Mouse (Mus musculus) hindbrain, postnatal 0 days (tissue): ENCODE results near the gene Myog. TPM values are rescaled to one million over a fixed set of nuclear protein-coding genes. Genes with fewer than 3 reads are reported as not detected.

ENCODE experiments used
- ATAC-seq: fragments of 200-750 bp; cut with Nextera tagmentation; 2 replicates; pipeline ENCODE4 v1.8.0; 2017; ENCODE audit warnings: mild to moderate bottlenecking, moderate TSS enrichment, moderate library complexity
- DNase-seq: peaks from one replicate; pipeline ENCODE4 v3.0.0-alpha.2; 2015; ENCODE audit warnings: low spot score
- H3K27ac ChIP-seq: fragments of 300-500 bp; sonication (generic); 2 replicates; pipeline ENCODE4 v1.5.1; 2014; ENCODE audit warnings: mild to moderate bottlenecking
- H3K27me3 ChIP-seq: fragments of 300-500 bp; sonication (generic); 2 replicates; pipeline ENCODE4 v1.6.1; 2014; ENCODE audit warnings: low read length, mixed read lengths; ENCODE audit not compliant: insufficient read depth
- H3K36me3 ChIP-seq: fragments of 300-500 bp; sonication (generic); 2 replicates; pipeline ENCODE4 v1.6.1; 2014; ENCODE audit warnings: low read length, mixed read lengths; ENCODE audit not compliant: insufficient read depth
- H3K4me1 ChIP-seq: fragments of 300-500 bp; sonication (generic); 2 replicates; pipeline ENCODE4 v1.6.1; 2014; ENCODE audit warnings: antibody characterized with exemption, low read length, mixed read lengths; ENCODE audit not compliant: insufficient read depth
- H3K4me2 ChIP-seq: fragments of 300-500 bp; sonication (generic); 2 replicates; pipeline ENCODE4 v1.6.1; 2014; ENCODE audit warnings: low read depth, mild to moderate bottlenecking, low read length, moderate library complexity, mixed read lengths
- H3K4me3 ChIP-seq: fragments of 300-500 bp; sonication (generic); 2 replicates; pipeline ENCODE4 v1.5.1; 2014; ENCODE audit warnings: low read length
- H3K9ac ChIP-seq: fragments of 300-500 bp; sonication (generic); replicated peaks from 2 replicates; pipeline ENCODE4 v1.6.1; 2014; ENCODE audit warnings: mild to moderate bottlenecking, low read length, moderate library complexity, mixed read lengths
- H3K9me3 ChIP-seq: fragments of 300-500 bp; sonication (generic); 2 replicates; pipeline ENCODE4 v1.6.1; 2016; ENCODE audit warnings: low read length, mixed read lengths
- CTCF ChIP-seq: IDR thresholded peaks from 2 replicates; pipeline ENCODE4 v1.5.1; 2016; ENCODE audit warnings: antibody characterized with exemption, control low read depth, low read depth
- WGBS: fragments of 180-500 bp; shearing (Covaris S2); extraction: QIAGEN DNeasy Blood & Tissue Kit; methylation state at CpG from one replicate; pipeline ENCODE4 v1.1.7; 2014; 5-methylcytosine and 5-hydroxymethylcytosine counted together
- polyA plus RNA-seq: library from polyadenylated mRNA; unstranded; fragments of >200 nt; fragmentation: Nextera tagmentation; extraction: Ambion mirVana; gene quantifications from 2 replicates; pipeline ENCODE4 v1.2.1, GENCODE M21; 2015
- total RNA-seq: library from RNA; depleted of rRNA; stranded (reverse); fragments of >200 nt; gene quantifications from 2 replicates; pipeline ENCODE4 v1.2.3, GENCODE M21; 2014

The Myog gene
- total and polyA plus RNA-seq, 2 experiments from 2014 or later = 0.16 TPM; not detected in 1

GRCm38 (mm10) chr1:134273493-134274395 lies 16.0 kb upstream of the Myog start:
- WGBS = 25% methylated on average over 9 of the region's 9 CpGs
- H3K9ac ChIP-seq = 0 out of 2 replicates have a peak overlapping the region, but pooled peaks have one; percentile 21
- peak overlapping the region; percentile 68 for H3K27ac ChIP-seq
- TF ChIP-seq CTCF = no peak
- H3K4me2 ChIP-seq = no peak overlapping the region
- H3K9me3 ChIP-seq = no peaks in the 10 kb centered on the region
- ATAC-seq = peak; percentile 60; the same call in 1 of the 2 replicates
- H3K36me3 ChIP-seq = no peaks in the 10 kb centered on the region
- peak; percentile 65 for DNase-seq
- H3K4me1 ChIP-seq = peaks cover 12% of the 10 kb centered on the region
- no peak overlapping the region for H3K4me3 ChIP-seq
- H3K27me3 ChIP-seq = no peaks in the 10 kb centered on the region

- 58% methylated on average over 7 of the region's 7 CpGs for WGBS
- Histone ChIP-seq H3K9ac (no peak overlapping the region), H3K4me2 (no peak overlapping the region), H3K27me3 (no peaks in the 10 kb centered on the region), H3K36me3 (no peaks in the 10 kb centered on the region), H3K27ac (peak overlapping the region; percentile 68), H3K4me1 (peaks cover 12% of the 10 kb centered on the region), H3K9me3 (no peaks in the 10 kb centered on the region), H3K4me3 (no peak overlapping the region)
- DNase-seq (peak; percentile 33), ATAC-seq (0 out of 2 replicates have a peak, but pooled peaks have one; percentile 42)
- TF ChIP-seq CTCF = no peak
Observed at GRCm38 (mm10) chr1:134274483-134274920, 15.3 kb upstream of the Myog start.

- Histone ChIP-seq H3K9me3 (no peaks in the 10 kb centered on the region), H3K9ac (no peak overlapping the region), H3K36me3 (no peaks in the 10 kb centered on the region), H3K27me3 (no peaks in the 10 kb centered on the region), H3K4me1 (peaks cover 12% of the 10 kb centered on the region), H3K4me2 (no peak overlapping the region), H3K4me3 (no peak overlapping the region), H3K27ac (peak overlapping the region; percentile 46; the same call in 1 of the 2 replicates)
- DNase-seq (peak; percentile 22), ATAC-seq (0 out of 2 replicates have a peak, but pooled peaks have one; percentile 30)
- 58% methylated on average over 13 of the region's 13 CpGs for whole genome bisulfite sequencing
- TF ChIP-seq CTCF = no peak; the same call in 1 of the 2 replicates
Observed at GRCm38 (mm10) chr1:134275616-134276464, 13.9 kb upstream of the Myog start.

GRCm38 (mm10) chr1:134276823-134277222 lies 13.0 kb upstream of the Myog start:
- Histone ChIP-seq H3K27me3 (no peaks in the 10 kb centered on the region), H3K36me3 (no peaks in the 10 kb centered on the region), H3K27ac (no peak overlapping the region), H3K4me3 (no peak overlapping the region), H3K4me1 (peaks cover 12% of the 10 kb centered on the region), H3K4me2 (no peak overlapping the region), H3K9me3 (no peaks in the 10 kb centered on the region), H3K9ac (no peak overlapping the region)
- TF ChIP-seq CTCF = no peak
- 78% methylated on average over 7 of the region's 7 CpGs for WGBS
- DNase-seq (no peak), ATAC-seq (no peak)

- no peak overlapping the region for H3K9ac ChIP-seq
- H3K4me2 ChIP-seq = no peak overlapping the region
- H3K27me3 ChIP-seq = no peaks in the 10 kb centered on the region
- no peak overlapping the region for H3K27ac ChIP-seq
- H3K4me1 ChIP-seq = no peaks in the 10 kb centered on the region
- TF ChIP-seq CTCF = no peak
- ATAC-seq (no peak), DNase-seq (peak; percentile 23)
- H3K9me3 ChIP-seq = no peaks in the 10 kb centered on the region
- no peaks in the 10 kb centered on the region for H3K36me3 ChIP-seq
- 75% methylated on average over 5 of the region's 5 CpGs for WGBS
- no peak overlapping the region for H3K4me3 ChIP-seq
Observed at GRCm38 (mm10) chr1:134280174-134280573, 9.6 kb upstream of the Myog start.

GRCm38 (mm10) chr1:134281563-134281962 lies 8.2 kb upstream of the Myog start:
- 78% methylated on average over 4 of the region's 4 CpGs for WGBS
- ATAC-seq (no peak), DNase-seq (no peak)
- Histone ChIP-seq H3K4me3 (no peak overlapping the region), H3K4me2 (no peak overlapping the region), H3K4me1 (no peaks in the 10 kb centered on the region), H3K27ac (no peak overlapping the region), H3K9me3 (no peaks in the 10 kb centered on the region), H3K36me3 (no peaks in the 10 kb centered on the region), H3K27me3 (no peaks in the 10 kb centered on the region), H3K9ac (no peak overlapping the region)
- TF ChIP-seq CTCF = peak; percentile 27; the same call in 1 of the 2 replicates
